Mouse (Mus musculus): ENCODE measurements around the gene Lpar4. TPM values are rescaled to one million over a fixed set of nuclear protein-coding genes. Genes with fewer than 3 reads are reported as not detected.

Lpar4 gene
- polyA plus RNA-seq, 1 experiment from 2014 or later = 9.5 TPM

- H3K27me3 ChIP-seq = no peaks in the 10 kb centered on the region
- peak; percentile 39; the same call in 1 of the 2 replicates for ATAC-seq (ENCODE audit: low FRiP score)
- no peak overlapping the region for H3K9ac ChIP-seq
- H3K4me3 ChIP-seq = no peak overlapping the region
- no peaks in the 10 kb centered on the region for H3K9me3 ChIP-seq
- H3K36me3 ChIP-seq = no peaks in the 10 kb centered on the region
- H3K4me2 ChIP-seq = no peak overlapping the region
- 57% methylated on average over 2 of the region's 2 CpGs for WGBS
- no peaks in the 10 kb centered on the region for H3K4me1 ChIP-seq (replicated peaks)
- H3K27ac ChIP-seq = no peak overlapping the region
Observed at GRCm38 (mm10) chrX:106964326-106964725, 43.9 kb downstream of the Lpar4 start.

Other genes starting within 250 kb of the Lpar4 start
- gene Rtl3, start 80.0 kb upstream of the Lpar4 start, polyA plus RNA-seq (2015; fragmentation: Nextera tagmentation; extraction: Ambion mirVana) = 0.68 and 2.8 TPM in 2 replicates
- gene P2ry10, start 167.9 kb downstream of the Lpar4 start, polyA plus RNA-seq (2015; fragmentation: Nextera tagmentation; extraction: Ambion mirVana) = not detected in 2 replicates
- 0.22 and 0.43 TPM in 2 replicates for gene P2ry10b, start 228.3 kb downstream of the Lpar4 start, polyA plus RNA-seq (2015; fragmentation: Nextera tagmentation; extraction: Ambion mirVana)